9 mouse cellular contexts compared by ENCODE assay signal in genomic region chr8:55939870-55940525, GRCm38 (mm10). TPM values are rescaled to one million over a fixed set of nuclear protein-coding genes. Genes with fewer than 3 reads are reported as not detected.
DNase-seq lines count a peak whose midpoint lies in the region; ATAC-seq lines count a peak whose summit lies in the region.
"Had no signal": no experiment of that assay in that cellular context is flagged by ENCODE, and none has a peak within 500 bp of the region (broad histone marks: within the 10 kb centered on the region; RNA-seq: fewer than 3 reads in every experiment).

Gene Glra3 (plus strand): TSS chr8:55940460.

- no peak for ATAC-seq in inflammation-experienced regulatory T-cells, adult 6 months

- peaks cover 11% of the 10 kb centered on the region for H3K4me1 ChIP-seq in hindbrain, embryonic 10.5 days (replicated peaks)
- peaks cover 8% of the 10 kb centered on the region for H3K4me1 ChIP-seq in limb, embryonic 10.5 days

- H3K27me3 ChIP-seq in hindbrain, embryonic 10.5 days (ENCODE audit: insufficient read depth, poor library complexity, severe bottlenecking) = no peaks in the 10 kb centered on the region
- no peaks in the 10 kb centered on the region for H3K27me3 ChIP-seq in limb, embryonic 10.5 days (ENCODE audit: low read depth, poor library complexity, severe bottlenecking)

- H3K4me3 ChIP-seq in hindbrain, embryonic 10.5 days = peak within 1 kb of the TSS; percentile 48
- H3K4me3 ChIP-seq in limb, embryonic 10.5 days = peak within 1 kb of the TSS; percentile 36

- WGBS in hindbrain, embryonic 10.5 days = 14% methylated on average over 11 of the region's 11 CpGs
- 15% methylated on average over 11 of the region's 11 CpGs for WGBS in limb, embryonic 10.5 days

- DNase-seq in cerebellum, adult 9-11 months = peak; percentile 6
- no peak for DNase-seq in cerebellum, adult 8-10 months
- peak; percentile 22 to 43 for DNase-seq in cerebellum, postnatal 25 days
- peak; percentile 62 for DNase-seq in hindbrain, embryonic 10.5 days (ENCODE audit: low spot score)
- peak; percentile 31 for DNase-seq in limb, embryonic 10.5 days (ENCODE audit: low spot score)
- peak; percentile 73 for DNase-seq in right cerebral cortex, adult 2 months (ENCODE audit: low spot score in 2 of 2)
- no peak for DNase-seq in T-cell, adult 2 months (ENCODE audit: low spot score)

- H3K27ac ChIP-seq in hindbrain, embryonic 10.5 days = no peak within 1 kb of the TSS
- H3K27ac ChIP-seq in limb, embryonic 10.5 days = no peak within 1 kb of the TSS

- no peaks in the 10 kb centered on the region for H3K36me3 ChIP-seq in hindbrain, embryonic 10.5 days
- no peaks in the 10 kb centered on the region for H3K36me3 ChIP-seq in limb, embryonic 10.5 days

- H3K9me3 ChIP-seq in hindbrain, embryonic 10.5 days = no peaks in the 10 kb centered on the region
- H3K9me3 ChIP-seq in limb, embryonic 10.5 days (replicated peaks) = no peaks in the 10 kb centered on the region

RNA-seq across cellular contexts. Expression of gene Glra3, which starts in this region (rescaled TPM):
- polyA plus RNA-seq in hindbrain, embryonic 10.5 days (2016; fragmentation: Nextera tagmentation; extraction: Ambion mirVana) = not detected in 2 replicates
- polyA plus RNA-seq in limb, embryonic 10.5 days (2016; fragmentation: Nextera tagmentation; extraction: Ambion mirVana) = not detected in 2 replicates
- polyA plus RNA-seq in inflammation-experienced regulatory T-cells, adult 6 months (2017; shearing (Covaris generic)) = not detected
- polyA plus RNA-seq: small intestine, adult 2 months had no signal

Comparison
In these comparisons a context has a peak if more than half of its experiments do, and no peak if none do; other contexts are left out.
1. DNase-seq: peak in cerebellum, adult 9-11 months (single experiment), cerebellum, postnatal 25 days (2 of 2) and right cerebral cortex, adult 2 months (2 of 2); none in cerebellum, adult 8-10 months (single experiment) and T-cell, adult 2 months (single experiment).
2. Peak in DNase-seq and H3K4me3 ChIP-seq in hindbrain, embryonic 10.5 days; RNA of the gene not detected or under 1 TPM.
3. Peak in DNase-seq and H3K4me3 ChIP-seq in limb, embryonic 10.5 days; RNA of the gene not detected or under 1 TPM.